Mouse (Mus musculus): ENCODE measurements around the gene 2900011O08Rik. TPM values are rescaled to one million over a fixed set of nuclear protein-coding genes. Genes with fewer than 3 reads are reported as not detected.
A peak's percentile ranks its signal among the peaks of the same experiment; 100 is the strongest.

Gene 2900011O08Rik
- polyA plus RNA-seq, 1 experiment from 2014 or later, result 30.3 TPM

GRCm38 (mm10) chr16:14044695-14045094, 58.3 kb downstream of the 2900011O08Rik start:
- Histone ChIP-seq H3K4me2 (ENCODE audit: low read depth, low read length, severe bottlenecking) (no peak overlapping the region), H3K4me1 (replicated peaks; ENCODE audit: control insufficient read depth, insufficient read depth, low read length) (no peaks in the 10 kb centered on the region), H3K4me3 (ENCODE audit: low read depth, low read length) (no peak overlapping the region), H3K27ac (ENCODE audit: low read depth, low read length) (no peak overlapping the region), H3K27me3 (ENCODE audit: control insufficient read depth, insufficient read depth, low read length) (no peaks in the 10 kb centered on the region), H3K9me3 (ENCODE audit: control insufficient read depth, low read length) (no peaks in the 10 kb centered on the region), H3K36me3 (ENCODE audit: control insufficient read depth, insufficient read depth, low read length) (no peaks in the 10 kb centered on the region), H3K9ac (ENCODE audit: low read length) (no peak overlapping the region)
- ATAC-seq (replicated peaks; ENCODE audit: low FRiP score) (no peak), DNase-seq (ENCODE audit: low spot score) (no peak)
- 81% methylated on average over 8 of the region's 8 CpGs for WGBS

- Histone ChIP-seq H3K27ac (ENCODE audit: low read depth, low read length) (no peak overlapping the region), H3K36me3 (ENCODE audit: control insufficient read depth, insufficient read depth, low read length) (no peaks in the 10 kb centered on the region), H3K4me2 (ENCODE audit: low read depth, low read length, severe bottlenecking) (no peak overlapping the region), H3K9ac (ENCODE audit: low read length) (no peak overlapping the region), H3K9me3 (ENCODE audit: control insufficient read depth, low read length) (no peaks in the 10 kb centered on the region), H3K4me1 (replicated peaks; ENCODE audit: control insufficient read depth, insufficient read depth, low read length) (no peaks in the 10 kb centered on the region), H3K27me3 (ENCODE audit: control insufficient read depth, insufficient read depth, low read length) (no peaks in the 10 kb centered on the region), H3K4me3 (ENCODE audit: low read depth, low read length) (no peak overlapping the region)
- WGBS, result 85% methylated on average over 4 of the region's 4 CpGs
- ATAC-seq (replicated peaks; ENCODE audit: low FRiP score) (no peak), DNase-seq (ENCODE audit: low spot score) (no peak)
Measured at GRCm38 (mm10) chr16:14046224-14046756, 59.9 kb downstream of the 2900011O08Rik start.

- no peak for ATAC-seq (replicated peaks; ENCODE audit: low FRiP score)
- H3K4me2 ChIP-seq (ENCODE audit: low read depth, low read length, severe bottlenecking), result no peak overlapping the region
- H3K27me3 ChIP-seq (ENCODE audit: control insufficient read depth, insufficient read depth, low read length), result no peaks in the 10 kb centered on the region
- H3K9me3 ChIP-seq (ENCODE audit: control insufficient read depth, low read length), result no peaks in the 10 kb centered on the region
- DNase-seq (ENCODE audit: low spot score), result no peak
- no peak overlapping the region for H3K9ac ChIP-seq (ENCODE audit: low read length)
- WGBS, result 92% methylated on average over 2 of the region's 2 CpGs
- no peak overlapping the region for H3K4me3 ChIP-seq (ENCODE audit: low read depth, low read length)
- no peaks in the 10 kb centered on the region for H3K36me3 ChIP-seq (ENCODE audit: control insufficient read depth, insufficient read depth, low read length)
- H3K27ac ChIP-seq (ENCODE audit: low read depth, low read length), result no peak overlapping the region
- H3K4me1 ChIP-seq (replicated peaks; ENCODE audit: control insufficient read depth, insufficient read depth, low read length), result no peaks in the 10 kb centered on the region
Measured at GRCm38 (mm10) chr16:14052221-14052620, 65.8 kb downstream of the 2900011O08Rik start.

- H3K9ac ChIP-seq (ENCODE audit: low read length), result no peak overlapping the region
- no peaks in the 10 kb centered on the region for H3K36me3 ChIP-seq (ENCODE audit: control insufficient read depth, insufficient read depth, low read length)
- no peak overlapping the region for H3K27ac ChIP-seq (ENCODE audit: low read depth, low read length)
- no peak overlapping the region for H3K4me2 ChIP-seq (ENCODE audit: low read depth, low read length, severe bottlenecking)
- WGBS, result 93% methylated on average over 5 of the region's 5 CpGs
- H3K4me3 ChIP-seq (ENCODE audit: low read depth, low read length), result no peak overlapping the region
- no peak for DNase-seq (ENCODE audit: low spot score)
- H3K9me3 ChIP-seq (ENCODE audit: control insufficient read depth, low read length), result no peaks in the 10 kb centered on the region
- no peaks in the 10 kb centered on the region for H3K27me3 ChIP-seq (ENCODE audit: control insufficient read depth, insufficient read depth, low read length)
- peaks cover 5% of the 10 kb centered on the region for H3K4me1 ChIP-seq (replicated peaks; ENCODE audit: control insufficient read depth, insufficient read depth, low read length)
- ATAC-seq (replicated peaks; ENCODE audit: low FRiP score), result no peak
Measured at GRCm38 (mm10) chr16:14053116-14053515, 66.7 kb downstream of the 2900011O08Rik start.

GRCm38 (mm10) chr16:14055271-14055670, 68.9 kb downstream of the 2900011O08Rik start:
- H3K27me3 ChIP-seq (ENCODE audit: control insufficient read depth, insufficient read depth, low read length), result no peaks in the 10 kb centered on the region
- H3K9ac ChIP-seq (ENCODE audit: low read length), result no peak overlapping the region
- 0% methylated on average over 1 of the region's 1 CpGs for WGBS
- peaks cover 7% of the 10 kb centered on the region for H3K4me1 ChIP-seq (replicated peaks; ENCODE audit: control insufficient read depth, insufficient read depth, low read length)
- DNase-seq (ENCODE audit: low spot score) (no peak), ATAC-seq (replicated peaks; ENCODE audit: low FRiP score) (no peak)
- H3K4me2 ChIP-seq (ENCODE audit: low read depth, low read length, severe bottlenecking), result no peak overlapping the region
- H3K9me3 ChIP-seq (ENCODE audit: control insufficient read depth, low read length), result no peaks in the 10 kb centered on the region
- H3K4me3 ChIP-seq (ENCODE audit: low read depth, low read length), result no peak overlapping the region
- H3K27ac ChIP-seq (ENCODE audit: low read depth, low read length), result no peak overlapping the region
- no peaks in the 10 kb centered on the region for H3K36me3 ChIP-seq (ENCODE audit: control insufficient read depth, insufficient read depth, low read length)

GRCm38 (mm10) chr16:14056734-14057133, 70.3 kb downstream of the 2900011O08Rik start:
- Histone ChIP-seq H3K4me1 (replicated peaks; ENCODE audit: control insufficient read depth, insufficient read depth, low read length) (peaks cover 7% of the 10 kb centered on the region), H3K4me2 (ENCODE audit: low read depth, low read length, severe bottlenecking) (no peak overlapping the region), H3K36me3 (ENCODE audit: control insufficient read depth, insufficient read depth, low read length) (no peaks in the 10 kb centered on the region), H3K9ac (ENCODE audit: low read length) (no peak overlapping the region), H3K27ac (ENCODE audit: low read depth, low read length) (no peak overlapping the region), H3K4me3 (ENCODE audit: low read depth, low read length) (no peak overlapping the region), H3K27me3 (ENCODE audit: control insufficient read depth, insufficient read depth, low read length) (no peaks in the 10 kb centered on the region), H3K9me3 (ENCODE audit: control insufficient read depth, low read length) (no peaks in the 10 kb centered on the region)
- ATAC-seq (replicated peaks; ENCODE audit: low FRiP score) (no peak), DNase-seq (ENCODE audit: low spot score) (no peak)
- WGBS, result 78% methylated on average over 4 of the region's 4 CpGs

GRCm38 (mm10) chr16:14058541-14058940, 72.1 kb downstream of the 2900011O08Rik start:
- H3K27me3 ChIP-seq (ENCODE audit: control insufficient read depth, insufficient read depth, low read length), result no peaks in the 10 kb centered on the region
- H3K4me2 ChIP-seq (ENCODE audit: low read depth, low read length, severe bottlenecking), result no peak overlapping the region
- H3K4me1 ChIP-seq (replicated peaks; ENCODE audit: control insufficient read depth, insufficient read depth, low read length), result peaks cover 7% of the 10 kb centered on the region
- no peak overlapping the region for H3K4me3 ChIP-seq (ENCODE audit: low read depth, low read length)
- H3K9ac ChIP-seq (ENCODE audit: low read length), result no peak overlapping the region; the same call in 1 of the 2 replicates
- no peaks in the 10 kb centered on the region for H3K9me3 ChIP-seq (ENCODE audit: control insufficient read depth, low read length)
- peak; percentile 55 for DNase-seq (ENCODE audit: low spot score)
- no peaks in the 10 kb centered on the region for H3K36me3 ChIP-seq (ENCODE audit: control insufficient read depth, insufficient read depth, low read length)
- 5% methylated on average over 1 of the region's 1 CpGs for WGBS
- peak; percentile 89 for ATAC-seq (replicated peaks; ENCODE audit: low FRiP score)
- H3K27ac ChIP-seq (ENCODE audit: low read depth, low read length), result peak overlapping the region; percentile 48

- H3K4me1 ChIP-seq (replicated peaks; ENCODE audit: control insufficient read depth, insufficient read depth, low read length), result peaks cover 7% of the 10 kb centered on the region
- 43% methylated on average over 1 of the region's 1 CpGs for WGBS
- no peak overlapping the region for H3K4me2 ChIP-seq (ENCODE audit: low read depth, low read length, severe bottlenecking)
- H3K9me3 ChIP-seq (ENCODE audit: control insufficient read depth, low read length), result no peaks in the 10 kb centered on the region
- no peak overlapping the region for H3K27ac ChIP-seq (ENCODE audit: low read depth, low read length)
- no peak overlapping the region for H3K4me3 ChIP-seq (ENCODE audit: low read depth, low read length)
- ATAC-seq (replicated peaks; ENCODE audit: low FRiP score), result no peak
- DNase-seq (ENCODE audit: low spot score), result no peak
- no peak overlapping the region for H3K9ac ChIP-seq (ENCODE audit: low read length)
- H3K36me3 ChIP-seq (ENCODE audit: control insufficient read depth, insufficient read depth, low read length), result no peaks in the 10 kb centered on the region
- H3K27me3 ChIP-seq (ENCODE audit: control insufficient read depth, insufficient read depth, low read length), result no peaks in the 10 kb centered on the region
Measured at GRCm38 (mm10) chr16:14059118-14059854, 72.9 kb downstream of the 2900011O08Rik start.

- H3K27ac ChIP-seq (ENCODE audit: low read depth, low read length), result no peak overlapping the region
- H3K9ac ChIP-seq (ENCODE audit: low read length), result no peak overlapping the region
- no peak for DNase-seq (ENCODE audit: low spot score)
- H3K4me1 ChIP-seq (replicated peaks; ENCODE audit: control insufficient read depth, insufficient read depth, low read length), result peaks cover 7% of the 10 kb centered on the region
- no peak for ATAC-seq (replicated peaks; ENCODE audit: low FRiP score)
- H3K4me2 ChIP-seq (ENCODE audit: low read depth, low read length, severe bottlenecking), result no peak overlapping the region
- no peaks in the 10 kb centered on the region for H3K9me3 ChIP-seq (ENCODE audit: control insufficient read depth, low read length)
- H3K4me3 ChIP-seq (ENCODE audit: low read depth, low read length), result no peak overlapping the region
- no peaks in the 10 kb centered on the region for H3K36me3 ChIP-seq (ENCODE audit: control insufficient read depth, insufficient read depth, low read length)
- WGBS, result 83% methylated on average over 5 of the region's 5 CpGs
- no peaks in the 10 kb centered on the region for H3K27me3 ChIP-seq (ENCODE audit: control insufficient read depth, insufficient read depth, low read length)
Measured at GRCm38 (mm10) chr16:14059869-14060268, 73.5 kb downstream of the 2900011O08Rik start.

Data from forebrain, embryonic 11.5 days (tissue).